Mouse (Mus musculus) fat pad, adult 2 months (tissue): ENCODE data around the gene Gstp3.
"Not testable (repeated sequence)": the region's sequence is repeated elsewhere in the genome, so short reads cannot be mapped to it uniquely, and the experiment has no call there.

Experiments used
- DNase-seq: peaks from one replicate; pipeline ENCODE4 v3.0.0-alpha.2; 2011; ENCODE audit warnings: low read depth, low spot score; ENCODE audit errors: extremely low read depth

Gstp3 gene

GRCm38 (mm10) chr19:4091383-4091782 lies 32.0 kb upstream of the Gstp3 start:
- no peak for DNase-seq

GRCm38 (mm10) chr19:4090446-4090845 lies 31.1 kb upstream of the Gstp3 start:
- DNase-seq = no peak

- no peak for DNase-seq
Measured at GRCm38 (mm10) chr19:4089128-4089527, 29.8 kb upstream of the Gstp3 start.

DNA sequence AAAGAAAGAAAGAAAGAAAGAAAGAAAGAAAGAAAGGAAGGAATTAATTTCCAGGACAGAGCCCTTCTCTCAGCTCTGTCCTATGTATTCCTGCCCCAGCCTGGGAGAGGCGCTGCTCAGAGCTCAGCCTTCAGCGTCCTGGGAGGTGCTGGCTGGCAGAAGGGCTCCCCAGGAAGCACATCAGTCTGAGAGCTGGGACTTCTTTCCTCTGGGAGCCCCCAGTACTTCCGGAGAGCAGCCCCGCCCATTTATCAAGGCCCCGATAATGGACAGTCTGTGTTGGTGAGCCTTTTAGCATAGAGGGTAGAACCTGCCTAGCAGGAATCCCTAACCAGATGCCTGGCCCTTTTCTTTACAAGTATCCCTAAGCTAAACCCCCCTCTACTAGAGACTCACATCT lies 28.8 kb upstream of the Gstp3 start:
- no peak for DNase-seq

- DNase-seq = no peak
Measured at GRCm38 (mm10) chr19:4087090-4087489, 27.7 kb upstream of the Gstp3 start.

- no peak for DNase-seq
Measured at GRCm38 (mm10) chr19:4086156-4086555, 26.8 kb upstream of the Gstp3 start.

DNA sequence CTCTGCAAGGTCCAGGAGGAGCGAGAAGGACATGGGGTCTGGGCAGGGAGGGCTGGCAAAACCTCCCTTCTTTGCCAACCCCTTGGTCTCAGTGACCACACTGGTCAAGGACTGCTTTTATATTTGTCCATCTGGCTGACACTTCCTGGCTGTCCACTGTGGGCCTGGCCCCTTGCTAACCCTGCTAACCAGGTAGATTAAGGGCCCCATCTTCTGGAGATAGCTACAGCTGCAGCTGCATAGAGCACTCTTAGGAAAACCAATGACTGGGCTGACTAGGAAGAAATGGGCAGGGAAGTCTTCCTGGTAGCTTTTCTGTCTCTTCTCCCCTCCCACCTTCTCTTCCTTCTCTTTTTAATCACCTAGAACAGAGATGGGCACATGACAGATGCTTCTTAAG lies 25.6 kb upstream of the Gstp3 start:
- DNase-seq = no peak

- no peak for DNase-seq
Measured at GRCm38 (mm10) chr19:4083826-4084225, 24.5 kb upstream of the Gstp3 start.

- no peak for DNase-seq
Measured at GRCm38 (mm10) chr19:4083316-4083715, 23.9 kb upstream of the Gstp3 start.

DNA sequence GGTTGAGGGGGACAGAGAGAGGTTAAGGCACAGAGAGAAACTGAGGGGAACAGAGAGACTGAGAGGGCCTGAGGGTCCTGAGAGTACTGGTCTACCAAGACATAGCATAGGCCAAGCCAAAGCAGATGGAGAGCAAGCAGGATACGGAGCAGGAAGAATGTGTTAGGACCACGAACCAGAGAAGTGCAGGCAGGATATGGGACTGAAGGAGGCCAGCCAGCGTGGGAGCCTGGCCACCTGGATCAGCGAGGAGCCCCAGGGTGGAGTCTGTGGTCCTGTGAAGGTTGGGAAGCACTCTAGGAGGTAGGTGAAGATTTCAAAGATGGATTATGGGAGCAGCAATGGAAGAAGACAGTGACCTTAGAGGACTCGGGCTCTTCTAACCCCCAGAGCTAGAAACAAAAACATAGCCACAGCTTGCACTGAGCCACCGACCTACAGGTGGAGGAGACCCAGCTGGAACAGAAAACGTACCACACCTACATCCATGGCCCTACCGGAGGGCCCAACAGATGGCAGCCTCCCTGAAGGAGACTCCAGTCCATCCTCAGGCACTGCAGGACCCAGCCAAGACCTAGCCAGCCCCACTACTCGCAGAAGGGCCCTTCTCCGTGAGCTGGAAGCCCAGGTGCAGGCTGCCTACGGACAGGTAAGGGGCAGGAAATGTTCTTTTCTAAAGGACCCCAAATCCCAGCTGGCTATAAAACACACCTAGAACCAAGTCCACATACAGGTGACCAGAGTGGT lies 23.0 kb upstream of the Gstp3 start:
- no peak for DNase-seq

GRCm38 (mm10) chr19:4081394-4081793 lies 22.0 kb upstream of the Gstp3 start, which contains the start of gene Cabp2:
Gene Cabp2 (plus strand): TSS chr19:4081578.
- no peak for DNase-seq

DNA sequence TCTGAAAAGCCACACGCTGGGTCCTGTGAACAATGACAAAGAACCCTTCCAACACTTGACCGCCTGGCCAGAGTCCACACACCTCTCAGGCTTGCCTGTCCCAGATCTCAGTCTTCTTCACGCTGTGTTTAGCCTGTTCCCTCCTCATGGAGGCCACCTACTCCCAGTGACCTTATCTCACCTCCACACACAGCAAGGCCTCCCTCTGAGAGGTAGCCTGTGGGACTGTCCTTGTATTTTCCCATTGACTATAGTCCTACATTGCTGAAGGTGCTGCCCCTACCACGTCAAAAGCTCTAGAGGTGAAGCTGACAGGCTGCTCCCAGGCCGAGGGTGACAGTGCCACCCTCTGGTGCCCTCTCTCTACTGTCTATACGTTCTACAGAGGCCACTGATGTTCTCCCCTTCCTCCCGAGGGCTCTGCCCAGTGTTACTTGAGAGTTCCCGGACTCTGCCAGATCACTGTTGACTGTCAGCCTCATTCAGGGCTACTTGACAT lies 21.2 kb upstream of the Gstp3 start:
- DNase-seq = no peak

GRCm38 (mm10) chr19:4079594-4079993 lies 20.2 kb upstream of the Gstp3 start:
- no peak for DNase-seq

- DNase-seq = no peak
Measured at GRCm38 (mm10) chr19:4075531-4075930, 16.2 kb upstream of the Gstp3 start.

DNA sequence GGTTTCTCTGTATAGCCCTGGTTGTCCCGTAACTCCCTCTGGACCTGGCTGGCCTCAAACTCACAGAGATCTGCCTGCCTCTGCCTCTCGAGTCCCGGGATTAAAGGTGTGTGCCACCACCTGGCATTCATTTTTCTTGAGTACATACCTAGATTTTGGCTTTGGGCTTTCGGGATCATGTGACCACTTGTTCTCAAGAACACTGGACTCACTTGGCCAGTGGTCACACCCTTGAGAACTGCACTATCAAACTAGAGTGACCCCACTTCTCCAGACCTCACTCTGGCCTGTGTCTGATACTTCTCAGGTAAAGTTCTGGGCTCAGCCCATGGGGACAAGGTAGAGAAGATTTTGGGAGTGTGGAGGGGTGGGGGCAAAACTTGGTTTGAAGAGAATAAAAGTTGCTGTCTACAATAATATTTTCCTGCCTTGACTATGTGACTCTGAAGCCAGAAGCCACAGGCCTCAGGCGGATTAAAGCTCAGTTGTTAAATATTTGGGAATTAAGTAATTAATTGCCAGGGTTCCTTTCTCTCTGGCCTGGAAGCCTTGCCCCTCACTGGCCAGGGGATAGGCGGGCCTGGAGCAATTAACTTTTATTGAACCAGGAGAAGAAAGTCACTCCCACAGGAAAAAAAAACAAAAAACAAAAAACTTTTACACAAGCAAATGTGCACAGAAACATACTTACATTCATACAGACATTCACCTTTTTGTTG lies 13.5 kb upstream of the Gstp3 start:
- DNase-seq = no peak

DNA sequence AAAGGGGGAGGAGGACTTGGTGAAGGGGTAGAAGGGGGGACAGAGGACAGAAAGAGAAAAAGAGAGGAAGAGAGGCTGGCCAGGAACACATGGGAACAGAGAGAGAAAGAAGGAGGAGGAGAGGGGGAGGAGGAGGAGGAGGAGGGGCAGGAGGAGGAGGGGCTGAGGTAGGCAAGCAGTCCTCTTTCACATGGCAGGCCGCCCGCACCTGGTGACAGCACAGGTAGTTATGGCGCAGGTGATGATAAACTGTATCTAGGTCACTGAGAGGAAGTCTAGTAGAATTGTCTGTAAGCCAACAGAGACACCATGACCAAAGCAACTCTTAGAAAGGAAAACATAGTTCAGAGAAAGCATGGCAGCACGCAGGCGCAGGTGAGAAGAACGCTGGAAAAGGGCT lies 12.0 kb upstream of the Gstp3 start:
- no peak for DNase-seq

DNA sequence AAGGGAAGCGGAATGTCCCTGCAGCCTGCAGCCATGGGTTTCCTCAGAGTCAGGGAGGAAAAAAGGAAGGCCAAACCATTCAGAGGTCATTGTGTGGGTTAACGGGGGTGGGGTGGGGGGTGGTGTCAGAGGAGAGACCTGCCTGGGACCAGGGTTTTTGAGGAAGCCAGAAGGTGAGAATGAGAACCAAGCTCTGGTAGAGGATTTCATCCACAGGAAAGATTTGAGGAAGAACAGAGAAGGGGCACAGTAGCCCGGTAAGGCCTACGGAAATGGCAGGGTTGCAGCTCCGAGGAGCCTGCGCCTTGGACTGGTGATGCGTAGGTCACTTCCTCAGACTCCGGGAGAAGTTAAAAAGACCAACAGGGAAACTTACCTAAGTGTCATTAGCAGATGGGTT lies 11.4 kb upstream of the Gstp3 start:
- no peak for DNase-seq

GRCm38 (mm10) chr19:4070311-4070710 lies 10.9 kb upstream of the Gstp3 start:
- DNase-seq = no peak

DNA sequence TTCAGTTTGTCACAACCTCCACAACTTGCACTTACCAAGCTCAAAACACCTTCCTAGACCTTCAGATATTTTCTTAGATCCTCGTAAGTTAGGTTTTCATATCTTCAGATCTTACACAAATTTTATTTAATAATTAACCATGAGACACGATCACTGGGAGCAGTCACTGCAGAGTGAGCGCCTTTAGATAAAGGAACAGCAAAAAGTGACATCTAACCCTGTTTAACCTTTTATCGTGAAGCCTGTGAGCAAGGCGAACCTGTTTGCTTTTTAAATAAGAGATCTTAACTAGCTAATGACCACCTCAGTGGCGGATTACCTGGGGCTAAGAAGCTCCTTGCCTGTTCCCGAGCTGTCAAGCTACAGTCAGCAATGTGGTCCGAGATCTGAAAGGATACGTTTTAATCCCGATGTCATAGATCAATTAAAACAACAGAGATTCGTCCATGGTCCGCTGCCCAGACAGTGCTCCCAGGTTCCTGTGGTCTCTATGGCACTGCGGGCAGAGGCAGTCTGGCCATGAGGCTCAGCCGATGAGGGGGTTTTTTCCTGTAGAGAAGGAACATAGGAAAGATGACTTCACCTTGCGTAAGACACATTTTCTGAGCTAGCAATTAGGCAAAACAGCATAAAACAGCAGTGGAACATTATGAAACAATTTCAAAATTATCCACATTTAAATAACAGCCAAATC lies 9.5 kb upstream of the Gstp3 start:
- no peak for DNase-seq

GRCm38 (mm10) chr19:4068242-4068641 lies 8.9 kb upstream of the Gstp3 start:
- DNase-seq = not testable (repeated sequence)

DNA sequence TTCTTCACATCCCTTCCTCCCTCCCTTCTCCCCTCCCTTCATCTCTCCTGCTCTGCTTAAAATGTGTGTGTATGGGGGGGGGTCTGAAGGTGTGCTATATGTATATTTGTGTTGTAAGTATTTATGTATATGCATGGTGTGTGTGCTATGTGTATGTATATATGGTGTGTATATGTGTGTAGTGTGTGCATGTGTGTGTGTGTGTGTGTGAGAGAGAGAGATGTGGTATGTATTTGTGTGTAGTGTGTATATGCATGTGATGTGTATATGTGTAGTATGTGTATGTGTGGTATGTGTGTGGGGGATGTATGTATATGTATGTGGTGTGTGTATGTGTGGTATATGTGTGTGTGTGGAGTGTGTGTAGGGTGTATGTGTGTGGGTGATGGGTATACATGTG lies 7.5 kb upstream of the Gstp3 start:
- no peak for DNase-seq

- DNase-seq = no peak
Measured at GRCm38 (mm10) chr19:4066280-4066679, 6.9 kb upstream of the Gstp3 start.
